Mouse (Mus musculus) ES-E14 (cell line): ENCODE data around the gene Spns3.

ENCODE experiments used
- CHD2 ChIP-seq: IDR thresholded peaks from 2 replicates; pipeline ENCODE4 v1.6.1; 2014; ENCODE audit warnings: mild to moderate bottlenecking, low read depth, low read length, inconsistent platforms
- HCFC1 ChIP-seq: IDR thresholded peaks from 2 replicates; pipeline ENCODE4 v1.6.1; 2012; ENCODE audit warnings: low read length, inconsistent platforms, borderline replicate concordance; ENCODE audit not compliant: insufficient read depth
- MAFK ChIP-seq: IDR thresholded peaks from 2 replicates; pipeline ENCODE4 v1.6.1; 2014; ENCODE audit warnings: mild to moderate bottlenecking, low read depth, low read length, inconsistent platforms; ENCODE audit not compliant: insufficient read depth
- ZNF384 ChIP-seq: IDR thresholded peaks from 2 replicates; pipeline ENCODE4 v1.6.1; 2012; ENCODE audit warnings: low read depth, low read length, inconsistent platforms

DNA sequence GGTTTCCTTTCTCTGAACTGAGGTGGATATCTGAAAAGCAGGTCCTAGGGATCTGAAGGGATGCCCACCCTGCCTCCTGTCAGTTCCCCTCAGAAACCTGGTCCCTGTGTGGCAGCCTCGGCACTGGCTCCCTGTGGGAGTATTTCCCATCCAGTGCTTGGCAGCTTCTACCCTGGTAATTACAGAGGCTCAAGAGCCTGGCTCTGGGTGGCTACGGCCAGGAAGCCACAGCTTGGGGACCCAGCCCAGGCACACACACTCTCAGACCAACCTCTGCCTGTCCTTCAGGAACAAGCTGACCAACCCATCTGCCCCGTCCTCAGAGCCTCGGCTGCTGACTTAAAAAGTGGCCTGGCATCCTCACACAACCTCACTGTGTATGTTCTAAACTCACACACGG lies 69.0 kb downstream of the Spns3 start:
- TF ChIP-seq HCFC1 (no peak), ZNF384 (no peak), CHD2 (no peak), MAFK (no peak)
